Mouse (Mus musculus): ENCODE measurements around the gene Slc25a33.

GRCm38 (mm10) chr4:149736581-149736980 is 37.5 kb downstream of the Slc25a33 start:
- no peak for TF ChIP-seq CTCF (IDR thresholded peaks at IDR 0.05; ENCODE audit: insufficient read depth, low read depth, low read length)
- TF ChIP-seq POLR2A (IDR thresholded peaks at IDR 0.05; ENCODE audit: insufficient read depth, low read depth, low read length), result no peak
